Mouse (Mus musculus): Measurements from ENCODE around the gene Trip10.

The Trip10 gene

DNA sequence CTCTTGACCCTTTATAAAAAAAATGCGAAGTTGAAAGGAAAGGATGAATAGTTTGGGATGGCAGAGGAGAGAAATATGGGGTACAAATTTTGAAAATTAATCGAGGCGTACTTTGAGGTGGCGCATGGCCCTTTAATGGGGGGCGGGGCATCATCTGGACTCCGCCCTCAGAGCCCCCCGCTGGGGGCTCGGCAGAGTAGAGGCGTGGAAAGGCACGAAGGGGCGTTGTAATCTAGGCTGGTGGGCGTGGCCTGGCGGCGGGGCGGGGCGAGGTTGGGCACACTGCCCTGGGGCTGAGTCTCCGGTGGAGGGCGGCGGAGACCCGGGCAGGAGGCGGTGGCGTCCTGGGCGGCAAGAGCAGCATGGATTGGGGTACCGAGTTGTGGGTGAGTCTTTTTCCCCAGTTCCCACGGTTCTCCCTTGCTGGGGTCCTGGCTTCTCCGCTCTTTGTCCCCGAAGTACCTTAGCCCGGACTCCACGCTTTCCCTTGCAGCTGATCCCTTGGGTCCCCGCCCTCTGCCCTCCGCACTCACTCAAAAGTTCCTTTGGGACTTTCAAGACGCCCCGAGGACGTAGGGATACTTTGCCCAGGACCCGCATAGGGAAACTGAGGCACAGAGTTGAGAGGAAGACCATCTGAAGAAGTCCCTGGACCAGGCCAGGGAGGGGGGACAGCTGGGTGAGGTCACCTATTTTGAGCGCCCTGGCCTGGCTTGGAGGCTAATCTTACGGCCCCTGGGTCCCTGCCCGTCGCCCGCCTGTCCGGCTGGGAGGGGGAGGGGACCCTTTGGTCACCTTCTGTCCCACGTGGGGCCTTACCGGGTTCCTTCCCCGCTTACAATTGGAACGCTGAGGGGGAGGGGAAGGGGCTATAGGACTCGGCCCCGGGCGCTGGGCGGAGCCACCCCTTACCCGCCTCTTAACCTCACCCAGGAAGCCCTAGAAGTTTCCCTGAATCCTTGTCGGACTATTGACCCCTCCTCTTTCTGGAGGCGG lies at the start of gene Trip10:
TSS of gene Trip10 (plus strand) at position 270 of the 996 bp plus-strand sequence.
- DNase-seq (ENCODE audit: low spot score): peak; percentile 95

DNA sequence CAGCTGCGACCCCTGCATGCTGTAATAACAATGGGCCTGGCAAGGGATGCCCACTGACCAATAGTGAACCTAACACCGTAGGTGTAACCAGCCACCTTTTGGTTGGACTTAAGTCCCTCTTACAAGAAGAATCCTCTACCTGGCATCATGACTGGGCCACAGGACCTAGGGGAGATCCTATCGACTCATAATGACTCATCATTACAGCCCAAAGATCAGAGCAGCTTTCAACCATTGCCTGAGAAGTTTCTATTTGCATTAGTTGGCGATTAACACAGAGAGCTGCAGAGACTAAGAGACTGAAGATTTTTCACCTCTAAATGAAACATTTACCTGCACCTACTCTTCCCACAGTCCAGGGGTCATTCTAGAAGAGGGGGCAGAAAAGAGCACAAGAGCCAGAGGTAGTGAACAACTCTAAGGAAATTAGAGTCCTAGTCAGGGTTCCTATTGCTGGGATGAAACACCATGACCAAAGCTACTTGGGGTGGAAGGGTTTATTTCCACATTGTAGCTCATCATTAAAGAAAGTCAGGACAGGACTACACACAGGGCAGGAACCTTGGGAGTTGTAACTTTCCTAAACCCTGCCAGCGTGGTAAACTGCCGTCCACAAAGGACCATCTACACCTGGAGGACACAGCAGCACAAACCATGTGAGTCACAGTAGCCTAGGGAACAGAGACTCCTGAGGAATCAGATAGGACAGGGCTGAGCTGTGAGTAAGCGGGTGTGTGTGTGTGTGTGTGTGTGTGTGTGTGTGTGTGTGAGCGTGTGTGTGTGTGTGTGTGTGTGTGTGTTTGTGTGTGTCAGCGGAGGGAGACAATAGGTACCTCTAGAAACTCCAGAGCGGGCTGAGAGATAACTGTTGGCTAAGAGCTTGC lies 47.2 kb upstream of the Trip10 start:
- DNase-seq (ENCODE audit: low spot score): no peak

DNA sequence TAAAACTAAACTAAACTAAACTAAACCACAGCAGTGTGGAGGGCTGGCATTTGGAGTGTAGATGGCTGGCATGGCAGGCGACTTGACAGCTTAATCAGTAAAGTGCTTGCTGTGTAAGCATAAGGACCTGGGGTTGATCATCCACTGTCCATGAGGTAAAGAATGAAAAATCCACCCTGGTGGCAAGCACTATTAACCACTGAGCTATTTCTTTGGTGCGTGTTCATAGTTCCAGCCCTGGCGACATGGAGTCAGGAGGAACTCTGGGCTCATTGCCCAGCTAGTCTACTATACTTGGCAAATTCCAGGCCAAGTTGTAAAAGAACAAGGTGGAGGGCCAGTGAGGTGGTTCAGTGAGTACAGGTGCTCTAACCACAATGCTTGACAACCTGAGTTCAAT lies 41.3 kb upstream of the Trip10 start:
- no peak for DNase-seq (ENCODE audit: low spot score)

GRCm38 (mm10) chr17:57209330-57209729 lies 39.9 kb upstream of the Trip10 start:
- DNase-seq (ENCODE audit: low spot score): no peak

DNA sequence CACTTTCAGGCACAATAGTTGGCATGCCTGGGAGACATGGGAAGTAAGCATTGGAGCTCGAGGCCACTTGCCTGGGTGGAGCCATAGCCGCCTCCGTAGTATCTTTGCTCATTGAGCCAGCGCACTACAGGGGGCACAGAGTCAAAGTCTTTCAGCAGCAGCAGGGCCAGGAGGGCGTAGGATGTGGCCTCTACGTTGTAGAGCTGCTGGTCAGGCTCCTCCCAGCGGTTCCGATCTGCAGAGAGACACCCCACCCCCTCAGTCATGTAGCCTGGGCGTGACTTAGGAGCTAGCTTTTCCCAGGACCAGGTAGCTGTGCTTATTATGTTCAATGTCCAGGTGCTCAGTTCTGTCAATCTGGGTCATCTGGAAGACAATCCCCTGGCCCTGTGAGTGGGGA lies 37.8 kb upstream of the Trip10 start:
- DNase-seq (ENCODE audit: low spot score): no peak

DNA sequence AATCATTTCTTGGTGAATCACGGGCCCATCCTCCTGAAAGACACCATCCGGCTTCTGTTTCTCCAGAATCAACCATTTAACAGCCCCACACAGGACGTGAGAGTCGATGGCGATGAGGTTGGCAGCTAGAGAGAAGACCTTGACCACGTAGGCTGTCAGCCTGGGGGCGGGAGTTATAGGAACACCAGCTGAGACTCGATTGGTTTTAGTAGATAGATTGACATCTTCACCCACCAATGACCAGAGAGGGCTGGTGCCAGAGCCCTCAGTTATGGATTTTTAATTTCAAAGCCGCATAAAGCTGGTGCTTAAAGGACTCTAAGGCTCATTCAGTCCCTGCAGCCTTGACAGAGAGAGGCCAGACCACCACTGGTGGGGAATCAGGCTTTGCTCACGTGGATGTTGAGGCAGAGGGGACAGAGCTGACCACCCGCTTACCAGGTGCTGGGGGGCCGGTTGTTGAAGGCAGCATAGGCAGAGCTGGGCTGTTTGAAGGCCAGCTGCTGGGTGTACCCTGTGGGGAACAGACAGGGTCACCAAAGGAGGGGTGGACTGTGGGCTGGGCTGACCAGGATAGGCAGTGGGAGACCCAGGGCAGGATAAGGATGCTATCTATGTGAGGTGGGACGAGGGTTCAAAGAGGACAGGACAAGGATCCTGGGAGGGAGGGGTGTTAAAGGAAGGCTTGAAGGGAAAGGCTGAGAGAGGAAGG lies 34.4 kb upstream of the Trip10 start:
- DNase-seq (ENCODE audit: low spot score): peak; percentile 53

DNA sequence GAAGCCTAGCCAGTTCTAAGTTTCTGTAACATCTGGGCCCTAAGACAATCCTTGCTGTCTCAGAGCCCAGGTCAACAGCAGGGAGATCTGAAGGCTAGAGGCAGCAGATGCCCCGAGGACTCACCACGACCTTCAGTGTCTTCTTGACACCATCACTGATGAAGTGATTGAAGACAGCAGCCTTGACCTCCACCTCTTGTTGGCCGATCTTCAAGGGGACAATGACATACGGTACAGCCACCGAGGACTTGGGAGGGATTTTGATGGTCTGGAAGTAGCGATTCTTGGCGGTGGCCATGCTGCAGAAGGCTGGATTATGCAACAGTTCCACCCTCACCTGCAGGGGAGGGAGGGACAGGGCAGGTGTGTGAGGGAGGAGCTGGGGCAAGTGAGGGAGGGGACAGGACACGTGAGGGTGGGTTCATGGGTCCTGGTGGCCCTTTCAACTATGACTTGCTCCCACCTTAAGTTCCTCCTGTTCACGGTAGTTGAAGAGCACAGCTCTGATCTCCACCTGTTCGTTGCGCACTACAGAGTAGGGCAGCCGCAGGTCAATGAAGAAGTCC lies 30.8 kb upstream of the Trip10 start:
- no peak for DNase-seq (ENCODE audit: low spot score)

DNA sequence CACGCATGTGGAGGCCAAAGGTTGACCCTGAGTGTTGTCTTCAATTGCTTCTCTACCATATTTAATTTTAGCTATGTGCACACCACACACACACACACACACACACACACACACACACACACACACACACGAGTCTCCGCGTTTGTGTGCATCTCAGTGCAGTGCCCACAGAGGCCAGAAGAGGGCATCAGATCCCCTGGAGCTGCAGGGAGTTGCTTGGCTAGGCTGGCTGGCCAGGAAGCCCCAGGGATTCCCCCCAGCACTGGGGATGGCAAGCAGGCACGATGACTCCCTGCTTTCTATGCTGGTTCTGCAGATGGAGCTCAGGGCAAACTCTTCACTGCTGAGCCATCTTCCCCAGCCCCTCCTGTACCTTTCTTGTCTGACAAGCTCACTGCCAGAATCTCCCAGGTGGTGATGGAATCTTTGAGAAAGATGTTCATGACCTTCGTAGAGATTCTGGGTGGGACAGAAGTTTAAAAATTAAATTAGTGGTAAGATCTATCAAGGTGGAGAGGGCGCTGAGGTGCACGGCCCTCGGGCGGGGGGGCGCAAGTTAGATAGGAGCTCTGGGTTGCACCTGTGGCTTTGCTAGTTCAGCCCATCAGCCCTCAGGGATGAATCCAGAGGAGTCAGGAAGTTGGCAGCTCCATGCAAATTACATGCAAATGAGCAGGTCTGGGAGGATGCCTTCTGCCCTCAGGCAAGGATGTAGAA lies 29.9 kb upstream of the Trip10 start:
- peak; percentile 73 for DNase-seq (ENCODE audit: low spot score)

- peak; percentile 61 for DNase-seq (ENCODE audit: low spot score)
These were observed 29.4 kb upstream of the Trip10 start for GRCm38 (mm10) chr17:57219884-57220207.

- DNase-seq (ENCODE audit: low spot score): no peak
These were observed 27.3 kb upstream of the Trip10 start for GRCm38 (mm10) chr17:57221911-57222310.

GRCm38 (mm10) chr17:57223313-57223712 lies 25.9 kb upstream of the Trip10 start:
- no peak for DNase-seq (ENCODE audit: low spot score)

DNA sequence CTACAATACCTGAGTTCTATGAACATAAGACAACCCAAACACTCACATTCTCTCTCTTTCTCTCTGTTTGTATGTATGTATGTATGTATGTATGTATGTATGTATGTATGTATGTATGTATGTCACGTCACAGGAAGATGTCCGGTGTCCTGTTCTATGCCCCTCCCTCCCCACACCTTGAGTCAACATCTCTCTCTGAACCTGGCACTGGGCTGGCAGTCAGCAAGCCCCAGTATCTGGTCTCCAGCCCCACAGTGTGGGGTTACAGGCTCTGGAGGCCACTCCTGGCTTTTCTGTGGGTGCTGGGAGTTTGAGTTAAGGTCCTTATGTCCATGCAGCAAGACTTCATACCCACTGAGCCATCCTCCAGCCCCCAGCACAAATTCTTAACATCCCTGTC lies 21.8 kb upstream of the Trip10 start:
- DNase-seq (ENCODE audit: low spot score): no peak

- no peak for DNase-seq (ENCODE audit: low spot score)
These were observed 21.2 kb upstream of the Trip10 start, which contains the start of gene C3 for GRCm38 (mm10) chr17:57228014-57228413. Gene C3, minus strand, starts transcription at chr17:57228136.

DNA sequence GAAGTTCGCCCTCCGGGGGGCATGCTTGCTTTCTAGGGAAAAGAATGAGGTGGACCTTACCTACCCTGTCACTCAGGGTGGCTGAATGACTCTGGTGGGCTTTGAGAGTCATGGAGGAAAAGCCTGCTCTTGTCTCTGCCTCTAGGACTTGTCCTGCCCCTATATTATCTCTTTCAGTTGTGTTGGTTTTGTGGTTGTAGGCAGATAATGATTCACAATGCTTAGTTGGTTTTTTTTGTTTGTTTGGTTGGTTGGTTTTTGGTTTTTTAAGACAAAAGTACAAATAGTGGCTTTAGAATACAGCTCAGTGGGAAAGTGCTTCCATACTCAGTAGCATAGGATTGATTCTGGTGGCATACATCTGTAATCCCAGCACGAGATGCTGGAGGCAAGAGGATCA lies 20.4 kb upstream of the Trip10 start:
- no peak for DNase-seq (ENCODE audit: low spot score)

GRCm38 (mm10) chr17:57229851-57230727 lies 19.2 kb upstream of the Trip10 start:
- no peak for DNase-seq (ENCODE audit: low spot score)

DNA sequence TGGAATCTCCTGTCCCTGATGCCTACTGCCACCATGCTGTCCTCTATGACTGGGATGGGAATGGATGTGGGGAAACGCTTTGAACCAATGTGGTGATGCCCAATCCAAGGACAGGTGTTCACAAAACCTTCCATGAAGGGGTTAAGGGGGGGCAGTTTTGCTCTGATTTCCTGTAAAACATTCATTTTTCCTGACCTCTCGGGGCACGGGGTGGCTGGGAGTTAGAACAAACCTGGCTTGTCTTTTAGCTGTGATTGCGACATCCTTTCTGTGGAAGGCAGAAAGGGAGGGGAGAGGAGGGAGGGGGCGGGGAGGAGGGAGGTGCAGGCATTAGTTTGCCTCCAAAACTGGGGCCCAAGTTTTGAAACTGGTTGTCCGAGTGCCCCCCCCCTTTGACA lies 18.5 kb upstream of the Trip10 start:
- no peak for DNase-seq (ENCODE audit: low spot score)

DNA sequence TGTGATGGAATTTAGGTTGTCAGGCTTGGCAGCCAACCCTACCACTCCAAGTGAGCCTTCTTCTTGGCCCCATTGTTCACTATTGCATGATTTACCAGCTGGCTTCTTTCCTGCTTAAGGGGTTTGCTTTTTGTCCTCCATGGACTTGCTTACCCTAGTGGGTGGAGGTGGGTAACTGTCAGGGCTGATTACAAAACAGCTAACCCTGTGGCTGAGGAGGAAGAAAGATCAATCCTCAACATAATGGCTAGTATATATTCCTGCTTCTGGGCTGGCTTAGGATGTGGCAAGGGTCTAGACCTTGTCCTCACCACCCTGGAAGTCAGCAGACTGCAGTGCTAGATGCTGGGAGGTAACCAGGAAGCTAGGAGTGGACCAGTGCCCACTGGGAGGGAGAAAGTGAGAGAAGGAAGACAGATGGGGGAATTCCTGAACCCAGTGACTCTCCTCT lies 17.9 kb upstream of the Trip10 start:
- no peak for DNase-seq (ENCODE audit: low spot score)

- no peak for DNase-seq (ENCODE audit: low spot score)
These were observed 17.1 kb upstream of the Trip10 start for GRCm38 (mm10) chr17:57232200-57232599.

DNA sequence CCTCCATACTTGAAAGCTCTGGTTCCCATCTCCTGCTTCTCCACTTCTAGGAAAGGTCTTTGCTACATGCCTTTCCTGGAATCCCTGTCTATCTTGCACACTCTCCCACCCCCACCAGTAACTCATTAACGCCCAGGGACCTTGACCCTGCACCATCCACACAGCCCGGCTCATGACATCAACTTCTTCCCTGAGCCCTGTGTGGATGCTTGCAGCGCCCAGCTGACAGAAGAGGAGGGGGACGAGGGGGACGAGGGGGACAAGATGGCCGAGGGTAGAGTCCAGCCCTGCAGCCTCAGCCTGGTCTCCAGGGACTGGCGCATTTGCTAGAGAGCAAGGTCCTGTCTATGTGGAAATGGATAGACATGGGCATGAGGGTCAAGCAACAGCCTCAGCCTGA lies 16.2 kb upstream of the Trip10 start:
- peak; percentile 5 for DNase-seq (ENCODE audit: low spot score)
